Mouse (Mus musculus) heart, adult 2 months (tissue): ENCODE results near the gene Sox8.

Experiments used
- CTCF ChIP-seq: fragments of 200-600 bp; IDR thresholded peaks from 2 replicates; pipeline ENCODE4 v1.8.1; 2022; ENCODE audit warnings: antibody characterized with exemption, mild to moderate bottlenecking, moderate library complexity
- POLR2A ChIP-seq: fragments of 200-500 bp; IDR thresholded peaks from 2 replicates; pipeline ENCODE4 v1.6.1; 2011; ENCODE audit warnings: mild to moderate bottlenecking, low read depth, low read length, control low read depth; ENCODE audit not compliant: insufficient read depth

DNA sequence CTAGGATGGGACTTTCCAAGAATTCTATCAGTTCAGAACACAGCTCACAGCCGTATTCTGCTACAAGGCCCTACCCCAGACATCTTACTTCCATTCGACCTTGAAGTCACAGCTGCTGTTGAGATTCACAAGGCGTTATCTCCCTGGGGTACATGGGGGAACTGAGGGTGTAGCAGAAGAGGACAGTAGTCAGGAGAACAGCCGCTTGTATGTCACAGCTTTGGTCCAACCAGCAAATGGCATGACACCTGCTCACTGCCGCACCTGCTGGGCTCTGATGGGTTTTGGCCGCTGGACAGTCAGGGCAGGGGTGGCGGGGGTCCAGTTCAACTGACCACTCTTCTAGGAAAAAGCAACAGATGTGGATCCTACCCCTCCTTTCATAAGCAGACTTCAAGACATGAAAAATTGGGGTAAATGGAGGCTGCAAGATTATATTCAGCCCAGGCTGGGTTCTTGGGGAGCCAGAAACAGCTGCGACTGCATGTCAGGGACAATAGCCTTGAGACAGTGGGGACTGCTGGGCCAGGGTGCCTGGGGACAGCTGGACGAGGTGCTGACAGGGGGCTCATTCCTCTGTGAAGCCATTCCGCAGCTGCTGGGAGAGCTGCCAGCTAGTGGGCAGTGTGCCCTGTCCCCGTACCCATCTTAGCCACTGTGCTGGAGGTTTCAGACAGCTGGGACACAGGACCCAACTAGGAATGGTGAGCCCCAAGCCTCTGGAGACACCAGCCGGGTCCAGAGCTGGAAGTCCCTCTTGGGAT, 4.9 kb upstream of the Sox8 start:
- TF ChIP-seq CTCF (no peak), POLR2A (no peak)
